Mouse (Mus musculus): ENCODE measurements around the gene Phf19.

DNA sequence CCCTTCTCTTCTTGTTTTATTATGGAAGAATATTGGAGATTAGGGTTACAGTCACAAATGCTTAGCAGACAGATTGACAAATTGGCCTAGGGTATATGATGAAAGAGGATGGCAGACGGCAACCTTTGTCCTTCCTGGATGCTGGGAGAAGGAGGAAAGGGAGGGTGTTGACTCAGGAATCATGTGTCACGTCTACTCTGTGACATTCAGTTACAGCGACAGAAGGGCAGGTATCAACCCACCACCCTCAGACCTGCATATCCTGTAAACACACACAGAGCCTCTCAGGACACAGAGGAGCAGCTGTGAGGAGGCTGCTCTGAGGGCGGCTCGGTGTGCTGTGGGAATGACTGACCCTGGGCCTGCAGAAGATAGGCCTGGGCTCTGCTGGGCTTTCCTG is 30.6 kb downstream of the Phf19 start:
- no peak for TF ChIP-seq GABPA (IDR thresholded peaks at IDR 0.05; ENCODE audit: low read depth, low read length)
- TF ChIP-seq POLR2A (IDR thresholded peaks at IDR 0.05; ENCODE audit: control insufficient read depth in 1 of 2, insufficient read depth in 1 of 2, low read depth in 1 of 2, low read length in 2 of 2, poor library complexity in 1 of 2) = no peak
- no peak for TF ChIP-seq EP300 (IDR thresholded peaks at IDR 0.05; ENCODE audit: low read depth in 1 of 2, low read length in 2 of 2)
- no peak for TF ChIP-seq CTCF (IDR thresholded peaks at IDR 0.05 in 2 of 3, conservative IDR thresholded peaks at IDR 0.05 in 1 of 3; ENCODE audit: control insufficient read depth in 1 of 3, insufficient read depth in 1 of 3, low read depth in 2 of 3, low read length in 3 of 3, poor library complexity in 1 of 3, severe bottlenecking in 1 of 3)
- TF ChIP-seq ZNF384 (IDR thresholded peaks at IDR 0.05; ENCODE audit: low read depth, low read length) = no peak

Measured in MEL (cell line).